ENCODE assay signal across 23 mouse cellular contexts in the genomic region with DNA sequence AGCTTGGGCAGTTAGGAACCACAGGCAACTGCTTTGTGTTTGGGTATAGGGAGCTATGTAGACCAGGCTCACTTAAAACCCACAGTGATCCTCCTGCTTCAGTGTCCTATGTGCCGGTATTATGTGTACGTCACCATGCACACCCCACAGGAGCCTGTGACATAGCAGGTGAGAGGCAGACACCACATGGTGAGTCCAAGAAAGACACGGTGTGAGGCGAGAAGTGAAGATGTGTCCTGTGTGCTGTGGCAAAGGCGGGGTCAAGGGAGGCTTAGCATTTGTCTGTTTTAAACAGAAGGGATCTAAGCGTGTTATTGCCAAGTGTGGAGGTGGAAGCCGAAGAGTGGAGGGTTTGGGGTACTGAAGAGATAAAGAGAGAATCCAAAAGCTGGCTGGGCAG. TPM values are rescaled to one million over a fixed set of nuclear protein-coding genes. Genes with fewer than 3 reads are reported as not detected.
"Had no signal": no experiment of that assay in that cellular context is flagged by ENCODE, and none has a peak within 500 bp of the region (broad histone marks: within the 10 kb centered on the region; RNA-seq: fewer than 3 reads in every experiment).

No protein-coding gene starts in this region.

- H3K4me3 ChIP-seq: limb, embryonic 13.5 days; midbrain, embryonic 12.5 days; neural tube, embryonic 13.5 days had no signal

- H3K36me3 ChIP-seq: midbrain, embryonic 12.5 days; neural tube, embryonic 13.5 days had no signal

- H3K9me3 ChIP-seq: limb, embryonic 13.5 days; midbrain, embryonic 12.5 days; neural tube, embryonic 13.5 days had no signal

- DNase-seq: kidney, adult 11 months; kidney, adult 9 months; kidney, postnatal 36 days; left cerebral cortex, postnatal 4 days; lung, adult 18-20 months; lung, postnatal 36 days; right cerebral cortex, adult 18-20 months had no signal

- ATAC-seq: hindbrain, postnatal 0 days; lung, postnatal 0 days had no signal

RNA-seq across cellular contexts. Expression of a gene that starts 12.6 kb away (rescaled TPM):
- total RNA-seq: hindbrain, postnatal 0 days; layer of hippocampus, adult 18-20 months; layer of hippocampus, postnatal 10 days; left cerebral cortex, postnatal 4 days; liver, adult 2 months; megakaryocyte progenitor cell, adult 5-6 weeks; midbrain, postnatal 0 days had no signal
- polyA plus RNA-seq: hindbrain, postnatal 0 days; intestine, embryonic 14.5 days; kidney, postnatal 0 days; limb, embryonic 13.5 days; liver, adult 2 months; liver, embryonic 14.5 days; lung, postnatal 0 days; midbrain, embryonic 12.5 days; midbrain, postnatal 0 days; neural tube, embryonic 13.5 days; stomach, embryonic 14.5 days; thymus, postnatal 0 days; urinary bladder, adult 2 months had no signal
